Mouse (Mus musculus): ENCODE data around the gene Atp2b2. TPM values are rescaled to one million over a fixed set of nuclear protein-coding genes. Genes with fewer than 3 reads are reported as not detected.
"Not testable (repeated sequence)": the region's sequence is repeated elsewhere in the genome, so short reads cannot be mapped to it uniquely, and the experiment has no call there.

Atp2b2 gene
- polyA plus RNA-seq, 1 experiment from 2014 or later = 0.09 TPM

DNA sequence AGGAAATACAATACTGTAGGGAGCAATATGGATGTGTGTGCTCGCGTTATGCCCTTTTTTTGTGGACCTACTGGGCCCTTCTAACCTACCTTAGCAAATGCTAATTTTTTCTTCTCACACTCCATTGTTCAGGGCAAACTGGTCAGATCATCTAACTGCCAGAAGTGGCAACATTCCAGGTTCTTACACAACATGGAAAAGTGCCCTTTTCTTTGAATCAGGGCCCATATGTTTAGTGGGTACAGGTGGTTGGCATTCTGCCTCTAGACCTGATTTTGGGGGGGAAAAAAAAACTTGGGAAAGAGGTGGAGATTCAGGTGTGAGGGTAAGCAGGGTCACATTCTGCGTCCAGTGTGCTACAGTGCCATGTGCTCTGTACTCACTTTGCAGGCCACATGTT, 324.9 kb downstream of the Atp2b2 start:
- no peak for DNase-seq (ENCODE audit: low spot score)
- H3K36me3 ChIP-seq (ENCODE audit: control insufficient read depth, insufficient read depth, low read length) = peaks cover 7% of the 10 kb centered on the region

DNA sequence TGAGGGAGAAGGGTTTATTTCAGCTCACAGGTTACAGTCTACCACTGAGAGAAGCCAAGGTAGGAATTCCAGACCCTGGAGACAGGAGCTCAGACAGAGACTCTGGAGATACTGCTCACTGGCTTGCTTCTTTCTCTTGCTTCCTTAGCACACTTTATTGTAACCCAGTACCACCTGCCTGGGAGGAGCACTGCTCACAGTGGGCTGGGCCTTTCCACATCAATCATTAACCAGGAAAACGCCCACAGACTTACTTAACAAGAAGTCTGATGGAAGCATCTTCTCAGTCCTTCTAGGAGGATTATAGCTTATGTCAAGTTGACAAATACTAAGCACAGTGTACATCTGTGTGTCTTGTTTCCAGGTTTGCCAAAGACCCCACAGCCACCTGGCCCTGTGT, 327.6 kb downstream of the Atp2b2 start:
- Histone ChIP-seq H3K27ac (replicated peaks; ENCODE audit: low read depth, low read length) (no peak overlapping the region), H3K36me3 (ENCODE audit: control insufficient read depth, insufficient read depth, low read length) (peaks cover 21% of the 10 kb centered on the region), H3K9ac (ENCODE audit: low read length) (no peak overlapping the region), H3K4me2 (ENCODE audit: low read depth, severe bottlenecking) (no peak overlapping the region), H3K4me1 (ENCODE audit: control insufficient read depth, insufficient read depth, low read length) (no peaks in the 10 kb centered on the region), H3K4me3 (ENCODE audit: low read depth, low read length) (no peak overlapping the region), H3K9me3 (ENCODE audit: control insufficient read depth, low read length) (no peaks in the 10 kb centered on the region), H3K27me3 (ENCODE audit: control insufficient read depth, insufficient read depth, low read length) (no peaks in the 10 kb centered on the region)
- WGBS = 84% methylated on average over 1 of the region's 1 CpGs
- no peak for ATAC-seq (ENCODE audit: insufficient number of reproducible peaks, low FRiP score, low TSS enrichment, low read depth)
- DNase-seq (ENCODE audit: low spot score) = no peak

More for the DNA sequence above, 324.9 kb downstream of the Atp2b2 start:
- no peaks in the 10 kb centered on the region for H3K27me3 ChIP-seq (ENCODE audit: control insufficient read depth, insufficient read depth, low read length)
- H3K4me1 ChIP-seq (ENCODE audit: control insufficient read depth, insufficient read depth, low read length) = no peaks in the 10 kb centered on the region
- H3K27ac ChIP-seq (replicated peaks; ENCODE audit: low read depth, low read length) = no peak overlapping the region
- H3K4me3 ChIP-seq (ENCODE audit: low read depth, low read length) = no peak overlapping the region
- no peaks in the 10 kb centered on the region for H3K9me3 ChIP-seq (ENCODE audit: control insufficient read depth, low read length)
- no peak overlapping the region for H3K9ac ChIP-seq (ENCODE audit: low read length)
- H3K4me2 ChIP-seq (ENCODE audit: low read depth, severe bottlenecking) = no peak overlapping the region
- WGBS = 90% methylated on average over 3 of the region's 3 CpGs
- no peak for ATAC-seq (ENCODE audit: insufficient number of reproducible peaks, low FRiP score, low TSS enrichment, low read depth)

DNA sequence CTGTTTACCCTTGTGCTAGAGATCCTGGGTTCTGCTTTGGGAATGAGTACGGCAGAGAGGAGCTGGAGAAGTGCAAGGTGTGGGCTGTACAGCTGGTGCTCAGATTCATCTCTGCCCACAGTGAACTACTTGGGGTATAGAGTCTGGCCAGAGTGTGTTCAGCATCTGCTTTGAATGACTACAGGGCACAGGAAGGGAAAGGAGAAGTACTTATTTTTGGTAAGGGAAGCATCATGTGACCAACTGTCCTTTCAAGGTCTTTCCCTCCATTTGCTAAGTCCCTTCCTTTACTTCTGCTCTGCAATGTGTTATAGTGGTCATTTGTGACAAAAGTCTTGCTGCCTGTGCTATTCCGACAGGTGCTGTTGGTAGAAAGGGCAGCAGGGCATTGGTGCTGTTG, 328.1 kb downstream of the Atp2b2 start:
- DNase-seq (ENCODE audit: low spot score) (no peak), ATAC-seq (ENCODE audit: insufficient number of reproducible peaks, low FRiP score, low TSS enrichment, low read depth) (no peak)
- Histone ChIP-seq H3K4me2 (ENCODE audit: low read depth, severe bottlenecking) (no peak overlapping the region), H3K9me3 (ENCODE audit: control insufficient read depth, low read length) (no peaks in the 10 kb centered on the region), H3K4me1 (ENCODE audit: control insufficient read depth, insufficient read depth, low read length) (no peaks in the 10 kb centered on the region), H3K9ac (ENCODE audit: low read length) (no peak overlapping the region), H3K4me3 (ENCODE audit: low read depth, low read length) (no peak overlapping the region), H3K27me3 (ENCODE audit: control insufficient read depth, insufficient read depth, low read length) (no peaks in the 10 kb centered on the region), H3K36me3 (ENCODE audit: control insufficient read depth, insufficient read depth, low read length) (peaks cover 25% of the 10 kb centered on the region), H3K27ac (replicated peaks; ENCODE audit: low read depth, low read length) (no peak overlapping the region)
- 95% methylated on average over 2 of the region's 2 CpGs for WGBS

DNA sequence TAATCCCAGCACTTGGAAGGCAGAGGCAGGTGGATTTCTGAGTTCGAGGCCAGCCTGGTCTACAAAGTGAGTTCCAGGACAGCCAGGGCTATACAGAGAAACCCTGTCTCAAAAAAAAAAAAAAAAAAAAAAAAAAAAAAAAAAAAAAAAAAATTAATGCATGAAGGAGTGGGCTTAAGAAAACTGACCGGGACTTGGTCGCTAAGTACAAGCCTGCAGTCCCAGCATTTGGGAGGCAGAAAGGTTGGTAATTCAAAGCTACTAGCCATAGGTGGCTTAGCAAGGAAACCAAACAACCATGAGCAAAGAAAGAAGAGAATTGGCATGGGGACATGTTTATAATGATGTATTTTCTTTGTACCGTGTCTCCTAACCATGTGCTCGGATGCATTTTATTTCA, 329.0 kb downstream of the Atp2b2 start:
- 98% methylated on average over 5 of the region's 5 CpGs for WGBS
- peaks cover 25% of the 10 kb centered on the region for H3K36me3 ChIP-seq (ENCODE audit: control insufficient read depth, insufficient read depth, low read length)

DNA sequence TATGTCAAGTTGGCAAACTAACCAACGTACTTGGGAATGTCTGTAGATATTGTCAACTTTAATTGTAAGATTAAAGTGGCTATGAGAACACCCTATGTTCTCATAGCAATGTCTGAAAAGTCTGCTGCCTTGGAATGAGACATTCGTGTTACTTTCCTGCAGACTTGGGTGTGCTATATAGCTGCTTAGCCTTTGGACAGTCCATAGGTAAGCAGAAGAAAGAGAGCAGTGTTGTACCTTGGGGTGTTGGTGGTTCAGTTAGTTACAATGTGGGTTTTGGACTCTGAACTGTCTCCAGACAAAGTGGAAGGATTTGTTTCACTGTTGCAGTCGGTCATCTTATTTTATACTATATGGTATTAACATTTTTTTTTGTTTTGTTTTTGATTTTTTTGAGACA, 329.7 kb downstream of the Atp2b2 start:
- H3K36me3 ChIP-seq (ENCODE audit: control insufficient read depth, insufficient read depth, low read length) = peaks cover 29% of the 10 kb centered on the region
- H3K4me1 ChIP-seq (ENCODE audit: control insufficient read depth, insufficient read depth, low read length) = no peaks in the 10 kb centered on the region
- no peak overlapping the region for H3K4me2 ChIP-seq (ENCODE audit: low read depth, severe bottlenecking)
- H3K9ac ChIP-seq (ENCODE audit: low read length) = no peak overlapping the region
- no peak overlapping the region for H3K4me3 ChIP-seq (ENCODE audit: low read depth, low read length)
- no peak for ATAC-seq (ENCODE audit: insufficient number of reproducible peaks, low FRiP score, low TSS enrichment, low read depth)
- H3K27me3 ChIP-seq (ENCODE audit: control insufficient read depth, insufficient read depth, low read length) = no peaks in the 10 kb centered on the region
- no peaks in the 10 kb centered on the region for H3K9me3 ChIP-seq (ENCODE audit: control insufficient read depth, low read length)
- no peak overlapping the region for H3K27ac ChIP-seq (replicated peaks; ENCODE audit: low read depth, low read length)
- DNase-seq (ENCODE audit: low spot score) = no peak
- 96% methylated on average over 3 of the region's 3 CpGs for WGBS

More for the DNA sequence above, 329.0 kb downstream of the Atp2b2 start:
- not testable (repeated sequence) for DNase-seq (ENCODE audit: low spot score); H3K4me3 ChIP-seq (ENCODE audit: low read depth, low read length); ATAC-seq (ENCODE audit: insufficient number of reproducible peaks, low FRiP score, low TSS enrichment, low read depth); H3K27ac ChIP-seq (replicated peaks; ENCODE audit: low read depth, low read length); H3K27me3 ChIP-seq (ENCODE audit: control insufficient read depth, insufficient read depth, low read length); H3K4me1 ChIP-seq (ENCODE audit: control insufficient read depth, insufficient read depth, low read length); H3K9me3 ChIP-seq (ENCODE audit: control insufficient read depth, low read length); H3K9ac ChIP-seq (ENCODE audit: low read length); H3K4me2 ChIP-seq (ENCODE audit: low read depth, severe bottlenecking)

DNA sequence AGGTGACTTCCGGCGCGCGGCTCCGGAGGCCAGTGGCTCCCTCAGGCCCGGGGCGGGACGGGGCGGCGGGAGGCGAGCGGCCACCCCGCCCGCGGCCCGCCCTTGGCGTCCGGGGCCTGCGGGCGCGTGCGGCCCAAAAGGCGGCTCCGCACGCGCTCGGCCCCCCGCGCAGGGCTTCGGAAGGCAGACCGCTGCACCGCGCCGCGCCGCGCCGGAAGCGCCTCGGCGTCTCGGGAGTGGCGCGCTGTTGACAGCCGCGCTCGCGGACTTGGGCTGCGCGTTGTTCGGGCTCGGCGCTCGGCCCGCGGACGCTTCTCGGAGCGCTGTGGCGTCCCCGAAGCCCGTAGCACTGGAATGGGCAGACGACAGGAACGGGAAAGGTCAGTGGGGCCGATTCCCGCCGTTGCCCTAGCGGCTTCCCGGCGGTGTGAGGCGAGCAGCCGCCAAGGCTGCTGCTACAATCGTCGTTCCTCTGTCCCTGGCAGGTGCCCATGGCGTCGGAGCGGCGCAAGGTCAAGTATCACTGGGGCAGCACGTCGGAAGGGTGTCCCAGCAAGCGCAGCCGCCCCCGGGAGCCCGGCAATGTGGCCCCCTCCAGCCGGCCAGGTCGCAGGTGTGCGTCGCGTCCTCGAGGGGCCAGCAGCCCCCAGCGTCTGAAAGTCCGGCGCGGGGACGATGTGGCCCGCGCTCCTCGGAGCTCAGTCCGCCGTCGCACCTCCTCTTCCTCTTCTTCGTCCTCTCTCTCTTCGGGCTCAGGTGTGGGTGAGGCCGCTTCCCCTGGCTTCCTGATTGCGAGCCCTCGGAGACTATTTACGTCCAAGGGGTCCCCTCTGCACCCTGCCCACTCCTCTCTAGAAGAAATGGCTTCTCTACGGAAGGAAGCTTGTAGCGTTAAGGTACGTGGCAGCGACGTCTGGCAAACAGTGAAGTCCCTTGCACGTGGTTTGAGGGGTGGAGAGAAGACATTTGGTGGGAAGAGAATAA, 344.9 kb downstream of the Atp2b2 start:
- Histone ChIP-seq H3K4me2 (ENCODE audit: low read depth, severe bottlenecking) (peak overlapping the region; percentile 98), H3K4me3 (ENCODE audit: low read depth, low read length) (peak overlapping the region; percentile 92), H3K36me3 (ENCODE audit: control insufficient read depth, insufficient read depth, low read length) (peaks cover 7% of the 10 kb centered on the region), H3K9ac (ENCODE audit: low read length) (peak overlapping the region; percentile 75), H3K27ac (replicated peaks; ENCODE audit: low read depth, low read length) (peak overlapping the region; percentile 84), H3K27me3 (ENCODE audit: control insufficient read depth, insufficient read depth, low read length) (no peaks in the 10 kb centered on the region), H3K4me1 (ENCODE audit: control insufficient read depth, insufficient read depth, low read length) (peaks cover 10% of the 10 kb centered on the region), H3K9me3 (ENCODE audit: control insufficient read depth, low read length) (no peaks in the 10 kb centered on the region)
- no peak for ATAC-seq (ENCODE audit: insufficient number of reproducible peaks, low FRiP score, low TSS enrichment, low read depth)
- peak; percentile 44 for DNase-seq (ENCODE audit: low spot score)
- WGBS = under 1% methylated on average over 94 of the region's 113 CpGs

DNA sequence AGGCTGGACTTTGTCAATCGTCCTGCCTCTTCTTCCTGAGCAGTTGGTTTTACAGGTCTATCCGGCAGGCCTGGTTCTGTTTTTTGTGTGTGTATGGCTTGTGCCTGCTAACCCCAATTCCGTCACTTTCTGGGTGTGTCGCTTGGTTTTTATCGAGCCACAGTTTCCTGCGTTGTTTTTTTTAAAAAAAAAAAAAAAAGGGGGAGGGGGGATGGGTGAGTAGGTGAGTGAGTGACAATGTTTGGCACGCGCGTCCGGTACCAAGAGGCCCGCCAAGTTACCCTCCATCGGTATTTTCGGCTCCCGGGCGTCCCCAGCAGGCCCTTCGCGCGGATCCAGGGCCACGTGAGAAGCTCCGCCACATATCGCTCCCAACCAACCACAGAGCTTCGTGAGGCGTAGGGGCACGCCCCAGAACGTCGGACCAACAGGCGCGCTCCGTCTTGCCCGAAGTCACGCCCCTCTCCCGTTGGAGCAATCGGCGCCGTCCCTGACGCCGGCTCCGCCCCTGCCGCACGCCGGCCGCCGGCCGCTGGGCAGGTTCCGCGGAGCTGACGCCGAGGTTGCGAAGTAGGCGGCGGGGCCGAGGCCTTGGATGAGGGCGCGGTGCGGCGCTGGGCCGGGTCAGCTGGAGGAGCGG, 345.7 kb downstream of the Atp2b2 start, which contains the start of gene Tatdn2:
Tatdn2 (plus strand) TSS at position 469 of the 640 bp plus-strand sequence.
- peak; percentile 97 for ATAC-seq (ENCODE audit: insufficient number of reproducible peaks, low FRiP score, low TSS enrichment, low read depth)
- H3K4me2 ChIP-seq (ENCODE audit: low read depth, severe bottlenecking) = peak within 1 kb of the TSS; percentile 98

DNA sequence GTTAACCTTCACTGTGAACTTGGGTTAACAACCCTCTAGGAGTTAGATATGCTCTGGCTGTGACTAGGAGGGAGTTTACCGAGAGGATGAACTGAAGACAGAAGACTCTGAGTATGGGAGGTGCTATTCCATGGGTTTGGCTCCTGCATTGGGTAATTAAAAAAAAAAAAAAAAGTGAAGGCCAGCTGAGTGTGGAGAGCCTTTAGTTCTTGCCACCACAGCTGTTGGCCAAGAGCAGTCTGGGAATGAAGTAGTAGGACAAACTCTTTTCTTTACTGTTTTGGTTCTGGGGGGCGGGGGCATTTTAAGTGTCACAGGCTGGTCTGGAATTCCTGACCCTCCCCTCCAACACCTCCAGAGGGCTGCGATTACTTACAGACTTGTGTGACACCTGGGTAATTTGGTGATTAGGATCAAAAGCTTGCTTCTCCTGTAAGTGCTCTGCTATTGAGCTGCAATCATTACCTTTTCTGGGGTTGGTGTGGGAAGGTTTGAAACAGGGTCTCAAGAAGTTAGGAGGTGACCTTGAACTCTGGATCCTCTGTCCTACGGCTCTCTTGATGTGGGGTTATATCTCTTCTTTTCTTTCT, 346.6 kb downstream of the Atp2b2 start:
- Histone ChIP-seq H3K27me3 (ENCODE audit: control insufficient read depth, insufficient read depth, low read length) (no peaks in the 10 kb centered on the region), H3K36me3 (ENCODE audit: control insufficient read depth, insufficient read depth, low read length) (peaks cover 4% of the 10 kb centered on the region; the same call in 1 of the 2 replicates), H3K4me3 (ENCODE audit: low read depth, low read length) (peak overlapping the region; percentile 92), H3K4me2 (ENCODE audit: low read depth, severe bottlenecking) (peak overlapping the region; percentile 45), H3K27ac (replicated peaks; ENCODE audit: low read depth, low read length) (peak overlapping the region; percentile 59), H3K9me3 (ENCODE audit: control insufficient read depth, low read length) (no peaks in the 10 kb centered on the region), H3K4me1 (ENCODE audit: control insufficient read depth, insufficient read depth, low read length) (peaks cover 13% of the 10 kb centered on the region), H3K9ac (ENCODE audit: low read length) (peak overlapping the region; percentile 50; the same call in 1 of the 2 replicates)
- WGBS = 23% methylated on average over 4 of the region's 4 CpGs
- ATAC-seq (ENCODE audit: insufficient number of reproducible peaks, low FRiP score, low TSS enrichment, low read depth) (no peak), DNase-seq (ENCODE audit: low spot score) (peak; percentile 35)

More for the DNA sequence above, 345.7 kb downstream of the Atp2b2 start, which contains the start of gene Tatdn2:
- peak within 1 kb of the TSS; percentile 84 for H3K27ac ChIP-seq (replicated peaks; ENCODE audit: low read depth, low read length)
- H3K4me3 ChIP-seq (ENCODE audit: low read depth, low read length) = peak within 1 kb of the TSS; percentile 92
- WGBS = under 1% methylated on average over 56 of the region's 58 CpGs
- H3K9me3 ChIP-seq (ENCODE audit: control insufficient read depth, low read length) = no peaks in the 10 kb centered on the region
- H3K9ac ChIP-seq (ENCODE audit: low read length) = peak within 1 kb of the TSS; percentile 75
- no peaks in the 10 kb centered on the region for H3K27me3 ChIP-seq (ENCODE audit: control insufficient read depth, insufficient read depth, low read length)
- H3K36me3 ChIP-seq (ENCODE audit: control insufficient read depth, insufficient read depth, low read length) = peaks cover 4% of the 10 kb centered on the region; the same call in 1 of the 2 replicates
- DNase-seq (ENCODE audit: low spot score) = peak; percentile 94
- H3K4me1 ChIP-seq (ENCODE audit: control insufficient read depth, insufficient read depth, low read length) = peaks cover 10% of the 10 kb centered on the region

All from limb, embryonic 11.5 days (tissue).